Comparison of ENCODE assay signal across 23 mouse cellular contexts in genomic region chr6:119486381-119487084, GRCm38 (mm10). TPM values are rescaled to one million over a fixed set of nuclear protein-coding genes. Genes with fewer than 3 reads are reported as not detected.
DNase-seq lines count a peak whose midpoint lies in the region; ATAC-seq and TF ChIP-seq lines count a peak whose summit lies in the region.
"Had no signal": no experiment of that assay in that cellular context is flagged by ENCODE, and none has a peak within 500 bp of the region (broad histone marks: within the 10 kb centered on the region; RNA-seq: fewer than 3 reads in every experiment).

No protein-coding gene starts in this region.

- no peak for TF ChIP-seq POLR2A in limb, embryonic 14.5 days (IDR thresholded peaks at IDR 0.05; ENCODE audit: borderline replicate concordance, extremely low read depth, insufficient read depth, insufficient read length)

- H3K9ac ChIP-seq in limb, embryonic 14.5 days (ENCODE audit: low read depth, low read length, severe bottlenecking) = 0 out of 2 replicates have a peak overlapping the region, but pooled peaks have one; percentile 4
- H3K9ac ChIP-seq: hindbrain, embryonic 13.5 days; kidney, embryonic 15.5 days; liver, embryonic 12.5 days; lung, embryonic 14.5 days; midbrain, embryonic 12.5 days had no signal

- 82% methylated on average over 12 of the region's 12 CpGs for WGBS in limb, embryonic 14.5 days
- 92% methylated on average over 12 of the region's 12 CpGs for WGBS in limb, embryonic 10.5 days

- DNase-seq in adrenal gland, postnatal 14 days = peak; percentile 40
- DNase-seq in adrenal gland, adult 18-20 months (ENCODE audit: low spot score in 2 of 2) = no peak
- no peak for DNase-seq in limb, embryonic 14.5 days (ENCODE audit: low spot score)
- no peak for DNase-seq in limb, embryonic 10.5 days (ENCODE audit: low spot score)
- DNase-seq in spleen, postnatal 14 days (ENCODE audit: low spot score in 2 of 2) = no peak
- DNase-seq in ovary, postnatal 10 days (ENCODE audit: low spot score) = no peak
- DNase-seq: cerebellum, adult 8-10 months; heart, postnatal 14 days; kidney, postnatal 4 days; layer of hippocampus, adult 9-11 months; left cerebral cortex, postnatal 4 days; lung, embryonic 14.5 days had no signal

- H3K27ac ChIP-seq in limb, embryonic 14.5 days (replicated peaks; ENCODE audit: low read depth, low read length) = no peak overlapping the region
- no peak overlapping the region for H3K27ac ChIP-seq in limb, embryonic 10.5 days
- H3K27ac ChIP-seq: embryonic facial prominence, embryonic 10.5 days; left cerebral cortex, adult 2 months; liver, embryonic 12.5 days; macrophage had no signal

- no peak overlapping the region for H3K4me3 ChIP-seq in limb, embryonic 14.5 days (replicated peaks; ENCODE audit: low read length)
- no peak overlapping the region for H3K4me3 ChIP-seq in limb, embryonic 10.5 days
- H3K4me3 ChIP-seq: embryonic facial prominence, embryonic 10.5 days; hindbrain, embryonic 13.5 days; kidney, embryonic 15.5 days; left cerebral cortex, adult 2 months; liver, embryonic 12.5 days; midbrain, embryonic 12.5 days had no signal

- no peak overlapping the region for H3K4me2 ChIP-seq in limb, embryonic 14.5 days (replicated peaks; ENCODE audit: low read depth, low read length, severe bottlenecking)
- H3K4me2 ChIP-seq: heart, embryonic 11.5 days; hindbrain, embryonic 13.5 days; kidney, embryonic 15.5 days; liver, embryonic 12.5 days; lung, embryonic 14.5 days; midbrain, embryonic 12.5 days had no signal

- no peaks in the 10 kb centered on the region for H3K9me3 ChIP-seq in limb, embryonic 14.5 days (ENCODE audit: control insufficient read depth, low read length)
- no peaks in the 10 kb centered on the region for H3K9me3 ChIP-seq in limb, embryonic 10.5 days (replicated peaks)
- H3K9me3 ChIP-seq: embryonic facial prominence, embryonic 10.5 days; hindbrain, embryonic 13.5 days; kidney, embryonic 15.5 days; liver, embryonic 12.5 days; midbrain, embryonic 12.5 days had no signal

- H3K36me3 ChIP-seq in limb, embryonic 14.5 days (ENCODE audit: control insufficient read depth, insufficient read depth, low read length) = peaks cover 12% of the 10 kb centered on the region
- peaks cover 21% of the 10 kb centered on the region for H3K36me3 ChIP-seq in limb, embryonic 10.5 days

- no peak for ATAC-seq in limb, embryonic 14.5 days (ENCODE audit: low FRiP score, low read depth)
- peak; percentile 43 for ATAC-seq in megakaryocyte progenitor cell, adult 5-6 weeks (replicated peaks; ENCODE audit: poor library complexity)
- ATAC-seq: forebrain, embryonic 16.5 days; liver, embryonic 12.5 days had no signal

- H3K27me3 ChIP-seq in limb, embryonic 14.5 days (ENCODE audit: control insufficient read depth, insufficient read depth, low read length) = no peaks in the 10 kb centered on the region
- no peaks in the 10 kb centered on the region for H3K27me3 ChIP-seq in limb, embryonic 10.5 days (ENCODE audit: low read depth, poor library complexity, severe bottlenecking)
- H3K27me3 ChIP-seq: hindbrain, embryonic 13.5 days; kidney, embryonic 15.5 days had no signal

- H3K4me1 ChIP-seq in limb, embryonic 14.5 days (ENCODE audit: control insufficient read depth, insufficient read depth, low read length) = peaks cover 24% of the 10 kb centered on the region
- peaks cover 36% of the 10 kb centered on the region for H3K4me1 ChIP-seq in limb, embryonic 10.5 days

RNA-seq across cellular contexts. Expression of gene Fbxl14, which starts 7.1 kb away (rescaled TPM):
- total RNA-seq in adrenal gland, postnatal 14 days (2021) = 27.4 and 33.5 TPM in 2 replicates
- 10 to 100 TPM; 31.7 to 34.1 TPM for total RNA-seq in adrenal gland, adult 18-20 months (2021)
- 39.1 and 56.2 TPM in 2 replicates for polyA plus RNA-seq in limb, embryonic 14.5 days (2012; rRNA removed)
- 5.2 and 6.4 TPM in 2 replicates for polyA plus RNA-seq in limb, embryonic 14.5 days (2014; fragmentation: Nextera tagmentation; extraction: Ambion mirVana)
- polyA plus RNA-seq in limb, embryonic 10.5 days (2016; fragmentation: Nextera tagmentation; extraction: Ambion mirVana) = 3.0 and 3.5 TPM in 2 replicates
- total RNA-seq in megakaryocyte progenitor cell, adult 5-6 weeks (2015) = 45.5 and 47.0 TPM in 2 replicates
- total RNA-seq in megakaryocyte progenitor cell, adult 5-6 weeks (2017) = 43.8 and 47.6 TPM in 2 replicates

RNA-seq across cellular contexts. Expression of gene Wnt5b, which starts 57.6 kb away (rescaled TPM):
- total RNA-seq in adrenal gland, postnatal 14 days (2021) = 2.6 and 3.0 TPM in 2 replicates
- total RNA-seq in adrenal gland, adult 18-20 months (2021) = 1 to 10 TPM; 1.1 to 1.2 TPM
- polyA plus RNA-seq in limb, embryonic 14.5 days (2012; rRNA removed) = 13.3 and 15.9 TPM in 2 replicates
- 17.5 and 20.1 TPM in 2 replicates for polyA plus RNA-seq in limb, embryonic 14.5 days (2014; fragmentation: Nextera tagmentation; extraction: Ambion mirVana)
- 17.6 and 18.5 TPM in 2 replicates for polyA plus RNA-seq in limb, embryonic 10.5 days (2016; fragmentation: Nextera tagmentation; extraction: Ambion mirVana)
- total RNA-seq in megakaryocyte progenitor cell, adult 5-6 weeks (2015) = 0.29 TPM in 1 of 2 replicates, not detected in the other
- total RNA-seq in megakaryocyte progenitor cell, adult 5-6 weeks (2017) = not detected in 2 replicates
- total RNA-seq: common myeloid progenitor, adult 5-6 weeks had no signal
- polyA plus RNA-seq: macrophage had no signal
